Mouse (Mus musculus): Measurements from ENCODE around the gene Aldh3a1.

DNA sequence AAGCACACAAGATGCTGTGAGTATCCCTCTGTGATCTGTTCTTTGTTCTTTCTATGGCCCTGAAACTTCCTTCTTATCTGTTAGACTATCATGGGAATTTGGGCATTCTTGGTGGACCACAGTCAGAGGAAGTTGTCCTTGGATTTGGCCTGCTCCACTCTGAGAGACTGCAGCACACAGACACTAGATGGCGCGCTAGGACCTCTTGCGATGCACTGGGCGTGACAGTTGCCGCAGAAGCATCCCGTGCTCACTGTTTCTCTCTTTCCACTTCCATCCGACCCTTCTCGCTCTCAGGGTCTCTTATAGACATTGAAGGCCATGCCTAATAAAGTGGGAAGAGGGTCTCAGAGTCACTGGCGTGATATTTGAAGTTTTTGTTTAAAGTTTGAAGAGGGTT is 13.9 kb upstream of the Aldh3a1 start:
- TF ChIP-seq POLR2A (IDR thresholded peaks at IDR 0.05; ENCODE audit: low read depth, low read length), result no peak
- TF ChIP-seq CTCF (IDR thresholded peaks at IDR 0.05; ENCODE audit: extremely low read depth, insufficient read length, insufficient replicate concordance, low read depth, low read length), result peak; percentile 98
